Mouse (Mus musculus) forebrain, embryonic 16.5 days (tissue): ENCODE data around the gene Cfap54. TPM values are rescaled to one million over a fixed set of nuclear protein-coding genes. Genes with fewer than 3 reads are reported as not detected.

Experiments used
- ATAC-seq: fragments of 200-750 bp; cut with Nextera tagmentation; 2 replicates; pipeline ENCODE4 v1.8.0; 2017; ENCODE audit warnings: mild to moderate bottlenecking, moderate library complexity
- H3K27ac ChIP-seq: fragments of 300-500 bp; sonication (generic); 2 replicates; pipeline ENCODE4 v1.5.1; 2014; ENCODE audit warnings: low read length, control low read depth
- H3K27me3 ChIP-seq: fragments of 300-500 bp; sonication (generic); replicated peaks from 2 replicates; pipeline ENCODE4 v1.6.1; 2014; ENCODE audit warnings: low read length; ENCODE audit not compliant: control insufficient read depth, insufficient read depth
- H3K36me3 ChIP-seq: fragments of 300-500 bp; sonication (generic); 2 replicates; pipeline ENCODE4 v1.6.1; 2014; ENCODE audit not compliant: control insufficient read depth, insufficient read depth
- H3K4me1 ChIP-seq: fragments of 300-500 bp; sonication (generic); replicated peaks from 2 replicates; pipeline ENCODE4 v1.6.1; 2014; ENCODE audit warnings: low read length; ENCODE audit not compliant: control insufficient read depth, insufficient read depth
- H3K4me2 ChIP-seq: fragments of 300-500 bp; sonication (generic); 2 replicates; pipeline ENCODE4 v1.6.1; 2014; ENCODE audit warnings: mild to moderate bottlenecking, low read length, control low read depth
- H3K4me3 ChIP-seq: fragments of 300-500 bp; sonication (generic); replicated peaks from 2 replicates; pipeline ENCODE4 v1.5.1; 2014; ENCODE audit warnings: mild to moderate bottlenecking, low read length, control low read depth
- H3K9ac ChIP-seq: fragments of 300-500 bp; sonication (generic); replicated peaks from 2 replicates; pipeline ENCODE4 v1.6.1; 2014; ENCODE audit warnings: low read depth, low read length, control low read depth
- H3K9me3 ChIP-seq: fragments of 300-500 bp; sonication (generic); 2 replicates; pipeline ENCODE4 v1.6.1; 2016; ENCODE audit warnings: low read length; ENCODE audit not compliant: control insufficient read depth
- WGBS: fragments of 180-500 bp; shearing (Covaris S2); extraction: QIAGEN DNeasy Blood & Tissue Kit; methylation state at CpG from one replicate; pipeline ENCODE4 v1.1.7; 2014; 5-methylcytosine and 5-hydroxymethylcytosine counted together
- polyA plus RNA-seq: library from polyadenylated mRNA; unstranded; fragments of >200 nt; fragmentation: Nextera tagmentation; extraction: Ambion mirVana; gene quantifications from 2 replicates; pipeline ENCODE4 v1.2.1, GENCODE M21; 2015

Gene Cfap54
- polyA plus RNA-seq, 1 experiment from 2014 or later = 2.3 TPM

DNA sequence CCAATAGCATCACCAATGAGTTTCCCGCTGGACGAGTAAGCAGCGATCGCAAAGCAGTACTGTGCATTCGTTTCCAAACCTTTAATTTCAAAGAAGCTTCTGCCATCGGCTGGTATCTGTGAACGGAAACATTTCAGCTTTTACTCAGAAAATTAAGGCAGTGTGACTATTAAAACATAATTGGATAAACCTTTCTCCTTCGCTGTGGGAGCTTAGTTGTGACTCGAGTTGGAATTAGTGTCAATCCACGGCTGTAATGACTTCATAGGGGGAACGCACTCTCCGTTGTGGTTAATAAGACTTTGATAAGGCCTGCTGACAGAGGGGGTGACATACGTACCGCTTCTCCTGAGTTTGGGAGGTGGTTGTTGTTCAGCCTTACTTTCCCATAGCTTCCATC, 70.3 kb downstream of the Cfap54 start:
- WGBS = 53% methylated on average over 14 of the region's 14 CpGs
- no peak for ATAC-seq
- Histone ChIP-seq H3K4me3 (no peak overlapping the region), H3K9ac (no peak overlapping the region), H3K36me3 (no peaks in the 10 kb centered on the region), H3K27ac (no peak overlapping the region), H3K9me3 (peaks cover 6% of the 10 kb centered on the region; the same call in 1 of the 2 replicates), H3K27me3 (no peaks in the 10 kb centered on the region), H3K4me1 (peaks cover 4% of the 10 kb centered on the region; the same call in 1 of the 2 replicates), H3K4me2 (no peak overlapping the region)

- no peak for ATAC-seq
- no peak overlapping the region for H3K4me2 ChIP-seq
- H3K4me3 ChIP-seq = no peak overlapping the region
- H3K9me3 ChIP-seq = 0 out of 2 replicates have a peak, but pooled peaks cover under 1% of the 10 kb centered on the region
- no peak overlapping the region for H3K27ac ChIP-seq
- WGBS = 85% methylated on average over 3 of the region's 3 CpGs
- no peaks in the 10 kb centered on the region for H3K36me3 ChIP-seq
- H3K27me3 ChIP-seq = no peaks in the 10 kb centered on the region
- H3K4me1 ChIP-seq = no peaks in the 10 kb centered on the region
- no peak overlapping the region for H3K9ac ChIP-seq
Measured at GRCm38 (mm10) chr10:93006970-93007369, 74.4 kb downstream of the Cfap54 start.

DNA sequence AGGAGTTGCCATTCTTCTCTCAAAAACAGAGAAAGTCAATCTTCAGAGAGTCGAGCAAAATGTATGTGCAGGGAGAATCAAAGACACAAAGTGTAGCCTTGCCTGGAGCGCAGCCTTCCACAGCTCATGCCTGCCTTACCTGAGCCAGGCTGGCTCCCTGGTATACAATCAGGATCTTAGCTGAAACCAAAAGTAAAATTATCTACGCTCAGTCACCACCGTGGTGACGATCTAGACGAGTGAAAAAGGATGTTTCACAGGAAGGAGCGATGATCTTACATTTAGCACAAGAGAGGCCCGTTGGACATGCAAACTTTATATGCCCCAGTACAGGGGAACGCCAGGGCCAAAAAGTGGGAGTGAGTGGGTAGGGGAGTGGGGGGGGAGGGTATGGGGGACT, 75.0 kb downstream of the Cfap54 start:
- Histone ChIP-seq H3K27ac (no peak overlapping the region), H3K4me2 (no peak overlapping the region), H3K27me3 (no peaks in the 10 kb centered on the region), H3K4me1 (no peaks in the 10 kb centered on the region), H3K4me3 (no peak overlapping the region), H3K36me3 (no peaks in the 10 kb centered on the region), H3K9me3 (no peaks in the 10 kb centered on the region), H3K9ac (no peak overlapping the region)
- ATAC-seq = no peak
- 86% methylated on average over 9 of the region's 9 CpGs for WGBS

DNA sequence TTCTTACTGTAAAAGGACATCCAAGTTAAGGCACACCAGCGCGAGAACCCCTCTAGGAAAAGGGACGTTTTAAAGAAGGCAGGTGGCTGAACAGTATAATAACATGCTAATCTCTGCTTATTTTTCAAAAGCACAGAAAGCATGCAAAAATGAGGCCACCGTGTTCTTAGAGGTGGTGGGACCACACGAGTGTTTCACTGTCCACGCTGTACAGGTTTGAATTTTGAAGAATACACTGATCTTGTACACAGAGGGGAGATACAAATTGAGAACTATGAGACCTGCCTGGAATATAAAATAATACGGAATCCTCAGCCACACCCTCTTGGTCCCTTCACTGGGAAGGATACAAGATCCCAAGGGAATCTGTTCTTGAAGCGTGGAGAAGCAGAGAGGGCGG, 82.9 kb downstream of the Cfap54 start:
- Histone ChIP-seq H3K4me3 (no peak overlapping the region), H3K27me3 (no peaks in the 10 kb centered on the region), H3K4me2 (no peak overlapping the region), H3K36me3 (no peaks in the 10 kb centered on the region), H3K9ac (no peak overlapping the region), H3K27ac (no peak overlapping the region), H3K9me3 (no peaks in the 10 kb centered on the region), H3K4me1 (no peaks in the 10 kb centered on the region)
- no peak for ATAC-seq
- 86% methylated on average over 9 of the region's 9 CpGs for WGBS

- Histone ChIP-seq H3K9ac (no peak overlapping the region), H3K27ac (no peak overlapping the region), H3K4me2 (no peak overlapping the region), H3K36me3 (no peaks in the 10 kb centered on the region), H3K4me3 (no peak overlapping the region), H3K27me3 (no peaks in the 10 kb centered on the region), H3K4me1 (no peaks in the 10 kb centered on the region), H3K9me3 (no peaks in the 10 kb centered on the region)
- ATAC-seq = no peak
- WGBS = 94% methylated on average over 7 of the region's 7 CpGs
Measured at GRCm38 (mm10) chr10:92995186-92995585, 86.2 kb downstream of the Cfap54 start.

DNA sequence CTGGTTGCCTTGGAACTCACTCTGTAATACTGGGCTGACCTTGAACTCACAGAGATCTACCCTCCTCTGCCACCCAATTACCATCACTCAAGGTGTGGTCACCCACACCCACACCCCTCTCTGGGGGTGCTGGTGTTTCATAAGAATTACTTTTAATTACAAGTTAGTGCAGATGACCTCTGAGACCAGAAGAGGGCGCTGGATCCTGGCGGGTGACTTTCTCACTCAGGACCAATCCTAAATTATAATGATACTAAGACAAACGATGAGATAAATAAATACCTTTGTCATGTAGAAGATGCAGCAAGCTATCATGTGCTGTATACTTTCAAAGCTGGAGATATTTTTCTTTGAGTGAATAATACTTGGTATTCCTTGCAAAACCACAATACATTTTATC, 87.1 kb downstream of the Cfap54 start:
- H3K36me3 ChIP-seq = no peaks in the 10 kb centered on the region
- no peak overlapping the region for H3K27ac ChIP-seq
- H3K9me3 ChIP-seq = no peaks in the 10 kb centered on the region
- H3K4me2 ChIP-seq = no peak overlapping the region
- no peak for ATAC-seq
- H3K9ac ChIP-seq = no peak overlapping the region
- 66% methylated on average over 3 of the region's 3 CpGs for WGBS
- H3K27me3 ChIP-seq = no peaks in the 10 kb centered on the region
- no peaks in the 10 kb centered on the region for H3K4me1 ChIP-seq
- no peak overlapping the region for H3K4me3 ChIP-seq

DNA sequence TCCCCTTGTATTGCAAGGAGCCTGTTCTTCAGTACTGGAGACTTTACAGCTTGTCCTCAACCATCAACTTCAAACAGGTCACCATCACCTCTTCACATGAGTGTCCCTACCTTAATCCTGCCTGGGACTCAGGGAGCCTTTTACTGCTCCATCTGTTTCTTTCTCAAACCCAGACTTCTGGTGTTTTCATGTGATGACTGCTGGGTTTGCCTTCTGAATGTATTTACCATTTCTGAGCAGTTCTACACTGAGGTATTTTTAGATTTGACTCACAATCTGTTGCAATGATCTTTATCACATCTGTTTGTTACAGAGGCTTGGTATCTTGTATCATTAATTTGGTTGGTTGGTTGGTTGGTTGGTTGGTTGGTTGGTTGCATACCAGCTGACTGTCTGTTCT, 88.9 kb downstream of the Cfap54 start:
- Histone ChIP-seq H3K4me1 (no peaks in the 10 kb centered on the region), H3K9ac (no peak overlapping the region), H3K9me3 (no peaks in the 10 kb centered on the region), H3K36me3 (no peaks in the 10 kb centered on the region), H3K27me3 (no peaks in the 10 kb centered on the region), H3K27ac (no peak overlapping the region), H3K4me2 (no peak overlapping the region), H3K4me3 (no peak overlapping the region)
- no peak for ATAC-seq

DNA sequence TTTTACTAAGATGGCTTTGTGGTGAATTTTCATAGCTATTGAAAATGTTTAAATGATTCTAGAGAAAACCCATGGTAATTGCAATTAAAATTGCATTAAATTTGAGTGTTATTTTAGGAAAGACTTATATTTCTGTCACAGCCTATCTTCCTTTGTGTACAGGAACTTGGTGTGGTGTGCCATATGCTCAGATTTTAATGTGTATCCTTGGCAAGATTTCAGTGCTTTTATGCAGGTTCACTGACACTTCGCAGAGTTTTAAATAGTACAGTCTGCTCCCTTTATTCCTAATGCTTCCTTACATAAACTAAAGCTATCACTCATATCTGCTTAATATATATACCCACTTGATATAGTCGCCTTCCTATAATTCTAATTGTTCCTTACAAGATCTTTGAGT, 90.8 kb downstream of the Cfap54 start:
- ATAC-seq = no peak
- 57% methylated on average over 2 of the region's 2 CpGs for WGBS
- Histone ChIP-seq H3K27me3 (no peaks in the 10 kb centered on the region), H3K4me1 (no peaks in the 10 kb centered on the region), H3K27ac (no peak overlapping the region), H3K9me3 (no peaks in the 10 kb centered on the region), H3K4me3 (no peak overlapping the region), H3K36me3 (no peaks in the 10 kb centered on the region), H3K9ac (no peak overlapping the region), H3K4me2 (no peak overlapping the region)

- H3K4me2 ChIP-seq = no peak overlapping the region
- H3K36me3 ChIP-seq = no peaks in the 10 kb centered on the region
- H3K9me3 ChIP-seq = no peaks in the 10 kb centered on the region
- 87% methylated on average over 3 of the region's 3 CpGs for WGBS
- no peak overlapping the region for H3K9ac ChIP-seq
- H3K4me1 ChIP-seq = no peaks in the 10 kb centered on the region
- no peak for ATAC-seq
- no peaks in the 10 kb centered on the region for H3K27me3 ChIP-seq
- H3K4me3 ChIP-seq = no peak overlapping the region
- H3K27ac ChIP-seq = no peak overlapping the region
Measured at GRCm38 (mm10) chr10:92965134-92965533, 116.3 kb downstream of the Cfap54 start.

DNA sequence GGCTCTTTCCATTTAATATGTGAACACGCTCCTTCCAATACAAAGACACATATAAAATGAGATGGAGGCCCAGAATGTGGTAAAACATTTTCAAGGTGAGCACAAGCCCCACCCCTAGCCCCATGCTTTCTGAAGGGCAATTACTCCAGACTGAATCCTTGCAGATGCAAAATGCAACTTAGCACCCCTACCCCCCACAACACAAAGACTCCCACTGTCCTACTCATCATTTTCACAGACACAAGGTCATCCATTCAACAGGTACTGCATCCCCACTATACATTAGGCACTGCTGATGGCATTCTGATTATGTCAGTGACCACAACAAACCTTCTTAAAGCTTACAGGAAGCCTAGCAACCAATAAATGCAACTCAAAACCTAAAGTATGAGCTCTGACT, 131.4 kb downstream of the Cfap54 start:
- no peak overlapping the region for H3K4me2 ChIP-seq
- 0 out of 2 replicates have a peak, but pooled peaks cover 3% of the 10 kb centered on the region for H3K9me3 ChIP-seq
- no peak overlapping the region for H3K9ac ChIP-seq
- no peaks in the 10 kb centered on the region for H3K4me1 ChIP-seq
- no peak overlapping the region for H3K4me3 ChIP-seq
- no peaks in the 10 kb centered on the region for H3K36me3 ChIP-seq
- no peak overlapping the region for H3K27ac ChIP-seq
- no peak for ATAC-seq
- WGBS = 79% methylated on average over 1 of the region's 1 CpGs
- H3K27me3 ChIP-seq = no peaks in the 10 kb centered on the region
